Mouse (Mus musculus): Measurements from ENCODE around the gene Klf14. TPM values are rescaled to one million over a fixed set of nuclear protein-coding genes. Genes with fewer than 3 reads are reported as not detected.

Gene Klf14
- total RNA-seq (2021), result under 1 TPM; 0.16 to 0.36 TPM

GRCm38 (mm10) chr6:30958736-30959540 lies at the start of gene Klf14:
Klf14 (minus strand) TSS chr6:30959078.
- DNase-seq, result peak; percentile 46
- intact Hi-C loops (cut with DNase I), result no loop called here

GRCm38 (mm10) chr6:31006111-31006600 lies 47.3 kb upstream of the Klf14 start:
- DNase-seq, result no peak
- intact Hi-C loops (cut with DNase I), result no loop called here

DNA sequence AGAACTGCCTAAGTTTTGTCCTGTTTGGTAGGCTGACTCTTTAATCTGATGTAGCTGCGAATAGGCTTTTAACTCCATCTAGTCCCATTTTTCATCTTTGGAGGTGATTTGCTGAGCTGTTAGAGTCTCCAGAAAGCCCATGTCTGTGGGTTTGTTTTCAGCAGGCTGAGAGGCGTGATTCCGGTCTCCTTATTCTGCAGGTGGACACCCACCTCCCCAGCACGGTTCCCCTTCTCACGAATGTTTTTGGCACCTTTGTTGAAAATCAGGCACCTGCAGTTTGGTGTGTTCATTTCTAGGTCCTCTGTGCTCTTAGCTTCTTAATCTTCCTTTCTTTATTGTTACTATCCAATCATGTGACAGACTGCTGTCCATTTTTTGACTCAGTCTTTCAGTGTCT lies 27.5 kb upstream of the Klf14 start:
- DNase-seq, result no peak

GRCm38 (mm10) chr6:30983021-30983420 lies 24.1 kb upstream of the Klf14 start:
- intact Hi-C loops (cut with DNase I), result loop anchor here (5.0 kb wide), 1 partner anchor 581 kb away; the partner anchor contains the start of gene Klhdc10
- DNase-seq, result no peak

More for the DNA sequence above, 27.5 kb upstream of the Klf14 start:
- intact Hi-C loops (cut with DNase I), result no loop called here

- DNase-seq, result no peak
- intact Hi-C loops (cut with DNase I), result loop anchor here (5.0 kb wide), 1 partner anchor 580 kb away; the partner anchor contains the start of gene Klhdc10
Measured at GRCm38 (mm10) chr6:30982372-30982980, 23.6 kb upstream of the Klf14 start.

DNA sequence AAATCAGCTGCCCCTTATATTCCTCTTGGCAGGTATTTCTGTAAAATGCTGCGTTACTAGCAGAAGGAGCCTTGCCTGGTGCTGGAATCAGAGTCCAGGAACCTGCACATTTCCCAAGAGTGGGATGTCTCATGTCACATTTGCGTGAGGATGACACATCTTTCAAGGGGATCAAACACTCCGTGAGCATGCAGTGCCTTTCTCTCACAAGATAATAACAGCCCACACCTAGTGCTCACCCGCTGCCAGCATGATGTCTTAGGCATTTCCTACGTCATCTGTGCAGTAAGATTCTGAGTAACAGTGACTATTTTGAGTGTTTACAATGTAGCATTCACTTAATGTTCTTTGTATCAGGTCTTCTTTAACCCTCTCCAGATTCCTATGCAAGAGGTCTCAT lies 22.5 kb upstream of the Klf14 start:
- intact Hi-C loops (cut with DNase I), result loop anchor here (5.0 kb wide), 1 partner anchor 579 kb away; the partner anchor contains the start of gene Klhdc10
- DNase-seq, result no peak

DNA sequence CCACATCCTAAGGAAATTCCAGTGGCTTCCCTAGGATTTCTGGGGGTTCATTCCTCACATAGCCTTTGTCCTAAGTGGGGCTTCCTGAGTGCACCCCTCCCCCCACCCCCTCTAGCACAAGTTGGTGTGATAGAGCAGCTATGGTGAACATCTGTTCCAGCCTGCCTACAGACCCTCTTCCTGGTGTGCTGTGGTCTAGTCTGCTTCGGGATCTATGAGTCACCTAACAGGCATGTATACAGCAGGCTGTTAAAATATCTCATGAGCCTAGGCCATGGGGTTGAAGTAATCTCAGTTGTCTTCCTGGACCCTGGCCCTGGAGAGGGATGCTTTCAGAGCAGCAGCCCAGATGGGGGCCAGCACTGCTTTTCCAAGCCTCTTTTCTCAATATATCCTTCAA lies 19.7 kb upstream of the Klf14 start:
- DNase-seq, result no peak
- intact Hi-C loops (cut with DNase I), result no loop called here

DNA sequence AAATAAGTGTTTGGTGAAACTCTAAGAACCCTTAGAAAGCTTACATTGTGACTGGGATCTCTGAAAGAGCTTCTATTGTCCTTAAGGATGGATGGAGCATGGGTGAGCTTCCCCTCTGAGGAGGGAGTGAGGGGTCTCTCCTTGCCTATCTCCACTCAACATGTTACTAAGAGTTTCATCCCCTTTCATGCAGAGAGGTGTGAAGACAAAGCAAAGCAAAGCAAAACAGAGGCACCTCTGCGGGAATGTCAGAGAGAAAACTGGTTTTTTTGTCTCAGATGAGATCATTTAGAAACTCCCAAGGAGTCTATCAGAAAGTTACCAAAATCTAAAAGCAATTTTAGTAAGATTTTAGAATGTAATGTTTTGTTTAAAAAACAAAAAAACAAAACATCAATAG lies 13.2 kb upstream of the Klf14 start:
- intact Hi-C loops (cut with DNase I), result no loop called here

GRCm38 (mm10) chr6:30957784-30958735 lies 818 bp downstream of the Klf14 start:
- intact Hi-C loops (cut with DNase I), result no loop called here
- DNase-seq, result peak; percentile 30

More for the DNA sequence above, 13.2 kb upstream of the Klf14 start:
- no peak for DNase-seq

DNA sequence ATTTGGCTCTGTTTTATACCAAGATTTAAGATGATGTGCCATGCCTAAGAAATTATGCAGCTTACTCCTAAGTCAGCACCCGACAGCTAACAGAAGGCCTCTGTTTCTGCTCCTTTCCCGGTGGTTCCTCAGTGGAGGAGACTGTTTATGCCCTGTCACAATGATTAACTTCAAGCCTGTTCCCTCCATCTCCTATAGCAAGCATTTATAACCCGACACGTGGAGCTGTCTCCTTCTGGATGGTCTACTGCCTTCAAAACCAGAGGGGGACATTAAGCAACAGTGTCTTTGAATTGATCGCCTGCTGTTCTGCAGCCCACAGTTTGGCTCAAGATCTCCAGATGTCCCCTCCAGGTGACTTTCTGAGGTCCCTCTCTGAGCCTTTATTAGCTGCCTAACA lies 19.6 kb downstream of the Klf14 start:
- intact Hi-C loops (cut with DNase I), result no loop called here
- no peak for DNase-seq

DNA sequence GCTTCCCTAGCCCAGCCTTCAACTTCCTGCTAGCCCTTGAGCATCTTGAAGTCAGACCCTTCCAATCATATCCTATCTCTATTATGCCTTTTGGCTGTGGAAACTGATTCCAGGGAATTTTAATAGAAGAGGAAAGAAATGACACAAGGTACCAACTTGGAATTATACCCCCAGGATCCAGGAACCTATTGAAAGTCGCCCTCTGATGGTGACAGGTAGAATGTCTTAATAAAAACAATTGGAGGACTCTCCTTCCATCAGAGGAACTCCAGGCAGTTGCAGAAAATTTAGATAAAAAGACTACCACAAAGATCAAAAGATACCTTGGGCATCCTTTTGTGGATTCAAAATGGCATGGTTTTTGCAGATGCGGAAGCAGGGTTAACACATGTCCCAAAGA lies 36.1 kb downstream of the Klf14 start:
- DNase-seq, result no peak
- intact Hi-C loops (cut with DNase I), result no loop called here

DNA sequence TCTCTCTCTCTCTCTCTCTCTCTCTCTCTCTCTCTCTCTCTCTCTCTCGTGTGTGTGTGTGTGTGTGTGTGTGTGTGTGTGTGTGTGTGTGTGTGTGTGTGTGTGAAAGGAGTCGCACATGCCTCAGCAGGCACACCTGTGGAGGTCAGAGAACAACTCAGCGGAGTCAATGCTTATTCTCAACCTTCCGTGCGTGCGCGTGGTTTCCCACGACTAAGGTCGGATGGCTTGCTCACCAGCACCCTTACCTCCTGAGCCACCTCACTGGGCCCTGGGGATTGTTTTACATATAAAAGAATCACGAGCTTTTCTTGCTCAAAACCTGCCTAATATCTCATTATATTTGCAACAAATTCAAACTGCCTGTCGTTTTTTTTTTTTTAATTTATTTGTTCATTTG lies 37.1 kb downstream of the Klf14 start:
- intact Hi-C loops (cut with DNase I), result no loop called here
- no peak for DNase-seq

DNA sequence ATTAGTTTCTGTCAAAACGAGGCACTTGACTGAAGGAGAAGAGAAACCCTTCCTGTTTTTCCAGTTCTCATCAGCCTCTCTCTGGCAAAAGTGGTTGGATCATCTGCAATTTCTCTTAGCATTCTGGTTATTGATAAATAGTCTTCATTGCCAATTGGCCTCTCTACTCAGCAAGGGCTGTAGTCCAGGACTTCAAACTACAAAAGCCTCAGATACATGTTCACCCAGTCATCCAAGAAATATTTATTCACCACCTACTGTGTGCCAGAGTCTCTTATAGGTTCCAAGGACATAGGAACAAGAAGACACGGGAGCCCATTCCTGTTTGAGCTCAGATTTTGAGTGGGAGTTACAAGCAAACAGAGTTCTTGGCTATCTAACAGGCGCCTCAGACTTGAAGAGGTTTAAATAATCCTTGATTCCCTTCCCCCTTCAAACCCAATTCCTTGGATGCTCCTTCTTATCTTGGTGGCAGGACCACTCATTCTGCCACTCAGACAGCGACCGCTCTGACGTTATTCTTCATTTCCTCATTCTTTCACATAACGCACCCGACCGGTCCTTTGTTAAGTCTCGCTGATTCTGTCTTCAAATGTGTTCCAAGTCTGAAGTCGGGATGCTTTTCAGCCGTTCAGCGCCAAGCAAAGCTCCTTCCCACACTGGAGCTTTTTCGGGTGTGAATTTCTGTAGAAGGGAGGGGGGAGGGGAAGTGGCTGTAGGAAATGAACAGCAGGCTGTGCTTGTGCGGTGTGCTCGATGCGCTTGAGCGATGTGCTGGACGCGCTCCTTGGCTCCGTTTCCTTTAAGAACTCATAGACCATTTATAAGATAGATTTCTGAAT lies 37.8 kb downstream of the Klf14 start:
- DNase-seq, result peak; percentile 20
- intact Hi-C loops (cut with DNase I), result no loop called here

GRCm38 (mm10) chr6:30915473-30915872 lies 43.4 kb downstream of the Klf14 start, which contains the start of gene Tsga13:
Tsga13 (minus strand) TSS chr6:30915573.
- intact Hi-C loops (cut with DNase I), result no loop called here

DNA sequence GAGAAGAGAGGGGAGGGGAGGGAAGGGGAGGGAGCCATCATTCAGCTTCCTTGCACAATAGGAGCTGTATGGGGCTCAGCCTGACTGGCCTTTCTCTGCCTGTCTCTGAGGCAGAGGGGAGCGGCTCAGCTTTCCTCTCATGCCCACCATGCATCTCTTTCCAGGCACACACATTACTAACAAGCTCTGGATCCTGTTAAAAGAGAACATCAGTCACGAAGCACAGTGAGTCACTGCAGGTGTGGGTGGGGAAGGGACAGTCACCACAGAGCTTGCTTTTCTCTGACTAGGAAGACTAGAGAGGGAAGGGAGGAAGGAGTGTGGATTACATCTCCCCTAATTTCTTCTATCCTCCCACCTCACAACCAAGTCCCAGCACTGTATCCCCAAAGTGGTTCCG lies 50.9 kb downstream of the Klf14 start:
- intact Hi-C loops (cut with DNase I), result no loop called here
- DNase-seq, result no peak

More at GRCm38 (mm10) chr6:30915473-30915872, 43.4 kb downstream of the Klf14 start, which contains the start of gene Tsga13:
- DNase-seq, result no peak

Other genes starting within 250 kb of the Klf14 start
- 100 to 1,000 TPM; 104 to 155 TPM for gene Mest, start 235.5 kb downstream of the Klf14 start, total RNA-seq (2021)
- gene Copg2, start 62.3 kb downstream of the Klf14 start, total RNA-seq (2021), result 10 to 100 TPM; 51.6 to 52.0 TPM
- gene Tsga13, start 43.5 kb downstream of the Klf14 start, total RNA-seq (2021), result 1 to 10 TPM in 1 of 2 experiments, under 1 TPM in 1; 0.56 to 1.7 TPM

Data from left cerebral cortex, postnatal 4 days (tissue).